Mouse (Mus musculus): ENCODE results near the gene Xndc1. TPM values are rescaled to one million over a fixed set of nuclear protein-coding genes. Genes with fewer than 3 reads are reported as not detected.

The Xndc1 gene
- polyA plus RNA-seq, 1 experiment from 2014 or later: 22.0 TPM

DNA sequence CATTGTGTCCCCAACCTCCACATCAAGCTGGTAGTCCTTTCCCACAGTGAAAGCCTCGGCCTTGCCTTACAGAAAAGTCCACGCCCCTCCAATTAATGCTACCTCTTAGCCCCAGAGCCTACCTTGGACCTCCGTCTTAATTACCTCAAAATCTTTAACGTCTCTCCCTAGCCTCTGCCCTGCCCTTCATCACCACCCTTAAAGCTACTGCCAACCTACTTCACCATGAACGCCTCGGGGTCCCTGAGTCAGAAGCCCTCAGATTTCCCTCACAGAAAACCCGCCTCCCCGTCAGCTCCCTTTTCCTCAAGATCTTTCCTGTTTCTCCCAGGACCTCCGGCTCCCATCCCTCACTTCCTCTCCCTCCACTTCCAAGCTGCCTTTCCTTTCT is 661 bp upstream of the Xndc1 start:
- Histone ChIP-seq H3K4me3 (ENCODE audit: low read depth, low read length) (peak overlapping the region; percentile 48), H3K27ac (ENCODE audit: low read depth, low read length) (peak overlapping the region; percentile 50), H3K9me3 (ENCODE audit: control insufficient read depth, low read length) (no peaks in the 10 kb centered on the region), H3K9ac (replicated peaks; ENCODE audit: low read depth, low read length) (peak overlapping the region; percentile 68), H3K4me2 (ENCODE audit: low read depth, low read length) (peak overlapping the region; percentile 70), H3K4me1 (ENCODE audit: control insufficient read depth, insufficient read depth, low read length) (peaks cover 19% of the 10 kb centered on the region), H3K27me3 (ENCODE audit: control insufficient read depth, insufficient read depth, low read length) (no peaks in the 10 kb centered on the region), H3K36me3 (ENCODE audit: control insufficient read depth, insufficient read depth, low read length) (no peaks in the 10 kb centered on the region)
- WGBS: 1% methylated on average over 9 of the region's 9 CpGs
- ATAC-seq (ENCODE audit: low read depth): peak; percentile 65

DNA sequence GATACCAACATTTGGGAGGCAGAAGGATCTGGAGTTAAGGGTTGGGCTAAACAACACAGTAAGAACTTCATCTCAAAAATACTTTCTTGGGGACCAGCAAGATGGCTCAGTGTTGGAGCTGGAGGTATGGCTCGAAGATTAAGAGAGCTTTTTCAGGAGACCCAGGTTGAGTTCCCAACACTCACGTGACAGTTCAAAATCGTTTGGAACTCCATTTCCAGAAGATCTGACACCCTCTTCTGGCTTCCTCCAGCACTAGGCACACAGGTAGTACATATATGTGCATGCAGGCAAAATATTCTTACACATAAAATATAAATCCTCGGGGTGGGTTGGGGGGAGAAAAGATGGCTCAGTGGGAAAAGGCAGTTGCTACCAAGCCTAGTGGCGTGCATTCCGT is 1.1 kb downstream of the Xndc1 start:
- no peak for ATAC-seq (ENCODE audit: low read depth)
- Histone ChIP-seq H3K9ac (replicated peaks; ENCODE audit: low read depth, low read length) (no peak overlapping the region), H3K27ac (ENCODE audit: low read depth, low read length) (no peak overlapping the region), H3K4me2 (ENCODE audit: low read depth, low read length) (peak overlapping the region; percentile 66), H3K4me1 (ENCODE audit: control insufficient read depth, insufficient read depth, low read length) (peaks cover 19% of the 10 kb centered on the region), H3K9me3 (ENCODE audit: control insufficient read depth, low read length) (no peaks in the 10 kb centered on the region), H3K36me3 (ENCODE audit: control insufficient read depth, insufficient read depth, low read length) (no peaks in the 10 kb centered on the region), H3K27me3 (ENCODE audit: control insufficient read depth, insufficient read depth, low read length) (no peaks in the 10 kb centered on the region), H3K4me3 (ENCODE audit: low read depth, low read length) (peak overlapping the region; percentile 48)
- WGBS: 83% methylated on average over 6 of the region's 6 CpGs

DNA sequence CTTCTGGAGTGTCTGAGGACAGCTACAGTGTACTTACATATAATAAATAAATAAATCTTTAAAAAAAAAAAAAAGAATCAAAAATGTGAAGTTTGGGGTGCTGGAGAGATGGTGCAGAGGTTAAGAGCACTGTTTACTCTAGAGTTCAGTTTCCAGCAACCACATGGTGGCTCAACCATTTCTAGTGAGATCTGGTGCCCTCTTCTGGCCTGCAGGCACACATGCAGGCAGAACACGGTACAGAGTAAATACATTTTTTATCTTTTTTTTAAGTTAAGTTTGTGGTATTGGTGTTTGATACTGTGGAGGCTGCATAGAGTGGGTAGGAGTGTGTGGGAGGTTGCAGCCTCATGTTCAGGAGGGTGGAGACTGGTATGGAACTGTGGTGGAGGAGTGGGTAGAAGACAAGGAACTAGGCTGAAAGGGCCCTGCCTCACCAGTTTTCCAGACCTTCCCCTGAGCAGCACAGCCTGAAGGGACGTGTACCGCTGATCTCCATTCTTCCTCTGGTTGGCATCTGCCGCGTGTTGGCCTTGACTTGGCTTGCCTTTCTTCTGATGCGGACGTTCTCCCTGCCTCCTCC is 11.5 kb downstream of the Xndc1 start:
- H3K9me3 ChIP-seq (ENCODE audit: control insufficient read depth, low read length): no peaks in the 10 kb centered on the region
- WGBS: 78% methylated on average over 7 of the region's 7 CpGs
- H3K4me3 ChIP-seq (ENCODE audit: low read depth, low read length): no peak overlapping the region
- H3K36me3 ChIP-seq (ENCODE audit: control insufficient read depth, insufficient read depth, low read length): peaks cover 58% of the 10 kb centered on the region
- no peak overlapping the region for H3K4me2 ChIP-seq (ENCODE audit: low read depth, low read length)
- no peak for ATAC-seq (ENCODE audit: low read depth)
- no peaks in the 10 kb centered on the region for H3K4me1 ChIP-seq (ENCODE audit: control insufficient read depth, insufficient read depth, low read length)
- H3K9ac ChIP-seq (replicated peaks; ENCODE audit: low read depth, low read length): no peak overlapping the region
- H3K27me3 ChIP-seq (ENCODE audit: control insufficient read depth, insufficient read depth, low read length): no peaks in the 10 kb centered on the region
- H3K27ac ChIP-seq (ENCODE audit: low read depth, low read length): no peak overlapping the region

DNA sequence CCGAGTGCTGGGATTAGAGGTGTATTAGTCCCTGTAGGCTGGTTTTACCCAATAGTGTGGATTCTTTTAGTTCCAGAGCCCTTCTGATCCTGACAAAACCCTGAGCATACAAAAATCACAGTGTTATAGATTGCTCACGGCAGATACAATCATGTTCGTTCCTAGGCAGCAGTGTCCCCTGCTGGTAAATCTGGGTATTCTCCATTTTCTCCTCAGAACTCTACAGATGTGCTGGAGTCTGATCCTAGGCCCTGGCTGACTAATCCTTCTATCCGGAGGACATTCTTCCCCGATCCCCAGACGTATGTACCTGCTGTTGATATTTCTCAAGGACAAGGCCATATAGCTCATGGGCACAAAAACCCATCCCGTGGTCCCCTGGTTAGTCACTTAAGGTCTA is 13.2 kb downstream of the Xndc1 start:
- Histone ChIP-seq H3K27me3 (ENCODE audit: control insufficient read depth, insufficient read depth, low read length) (no peaks in the 10 kb centered on the region), H3K27ac (ENCODE audit: low read depth, low read length) (no peak overlapping the region), H3K9ac (replicated peaks; ENCODE audit: low read depth, low read length) (no peak overlapping the region), H3K4me1 (ENCODE audit: control insufficient read depth, insufficient read depth, low read length) (no peaks in the 10 kb centered on the region), H3K36me3 (ENCODE audit: control insufficient read depth, insufficient read depth, low read length) (peaks cover 58% of the 10 kb centered on the region), H3K9me3 (ENCODE audit: control insufficient read depth, low read length) (no peaks in the 10 kb centered on the region), H3K4me2 (ENCODE audit: low read depth, low read length) (no peak overlapping the region), H3K4me3 (ENCODE audit: low read depth, low read length) (no peak overlapping the region)
- WGBS: 85% methylated on average over 7 of the region's 7 CpGs
- no peak for ATAC-seq (ENCODE audit: low read depth)

DNA sequence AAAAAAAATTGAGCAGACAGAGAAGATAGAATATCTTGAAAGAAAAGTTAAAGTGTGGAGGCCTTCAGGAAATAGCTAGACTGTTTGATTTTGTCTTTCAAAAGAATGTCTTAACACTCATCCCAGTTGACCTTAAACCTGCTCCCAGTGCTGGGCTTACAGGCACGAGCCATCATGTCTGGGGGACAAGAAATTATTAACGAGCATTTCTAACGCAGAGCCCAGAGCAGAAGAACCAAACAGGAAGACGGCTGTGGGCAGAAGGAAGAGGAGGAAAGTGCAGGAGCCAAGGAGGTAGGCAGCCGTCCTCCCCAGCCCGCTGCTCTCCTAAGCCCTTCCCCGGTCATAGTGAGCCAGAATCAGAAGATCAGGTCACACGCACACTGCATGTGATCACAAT is 15.0 kb downstream of the Xndc1 start:
- H3K9ac ChIP-seq (replicated peaks; ENCODE audit: low read depth, low read length): no peak overlapping the region
- H3K4me3 ChIP-seq (ENCODE audit: low read depth, low read length): no peak overlapping the region
- WGBS: 99% methylated on average over 8 of the region's 8 CpGs
- no peaks in the 10 kb centered on the region for H3K27me3 ChIP-seq (ENCODE audit: control insufficient read depth, insufficient read depth, low read length)
- H3K4me1 ChIP-seq (ENCODE audit: control insufficient read depth, insufficient read depth, low read length): no peaks in the 10 kb centered on the region
- H3K9me3 ChIP-seq (ENCODE audit: control insufficient read depth, low read length): no peaks in the 10 kb centered on the region
- no peak for ATAC-seq (ENCODE audit: low read depth)
- no peak overlapping the region for H3K4me2 ChIP-seq (ENCODE audit: low read depth, low read length)
- no peak overlapping the region for H3K27ac ChIP-seq (ENCODE audit: low read depth, low read length)
- peaks cover 57% of the 10 kb centered on the region for H3K36me3 ChIP-seq (ENCODE audit: control insufficient read depth, insufficient read depth, low read length)

DNA sequence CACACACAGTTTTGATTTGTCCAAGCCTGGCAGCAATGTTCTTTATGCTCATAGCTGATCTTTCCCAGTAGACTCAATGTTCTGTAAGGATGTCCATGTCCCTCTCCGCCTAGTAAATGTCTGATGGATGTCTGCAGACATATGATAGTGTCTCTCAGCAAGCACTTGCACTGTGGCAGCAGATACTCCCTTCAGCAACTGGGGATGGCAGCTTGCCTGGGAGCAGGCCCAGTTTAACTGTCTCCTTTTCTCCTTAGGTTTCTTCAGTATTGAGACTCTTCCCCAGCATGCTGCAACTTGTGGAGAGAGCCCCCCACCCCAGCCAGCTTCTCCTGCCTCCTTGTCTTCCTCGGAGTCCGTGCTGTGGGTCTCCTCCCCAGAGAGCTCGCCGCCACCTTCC is 16.5 kb downstream of the Xndc1 start:
- Histone ChIP-seq H3K36me3 (ENCODE audit: control insufficient read depth, insufficient read depth, low read length) (peaks cover 52% of the 10 kb centered on the region), H3K9ac (replicated peaks; ENCODE audit: low read depth, low read length) (no peak overlapping the region), H3K9me3 (ENCODE audit: control insufficient read depth, low read length) (no peaks in the 10 kb centered on the region), H3K27ac (ENCODE audit: low read depth, low read length) (no peak overlapping the region), H3K4me2 (ENCODE audit: low read depth, low read length) (no peak overlapping the region), H3K4me1 (ENCODE audit: control insufficient read depth, insufficient read depth, low read length) (no peaks in the 10 kb centered on the region), H3K27me3 (ENCODE audit: control insufficient read depth, insufficient read depth, low read length) (no peaks in the 10 kb centered on the region), H3K4me3 (ENCODE audit: low read depth, low read length) (no peak overlapping the region)
- 96% methylated on average over 5 of the region's 5 CpGs for WGBS
- no peak for ATAC-seq (ENCODE audit: low read depth)

DNA sequence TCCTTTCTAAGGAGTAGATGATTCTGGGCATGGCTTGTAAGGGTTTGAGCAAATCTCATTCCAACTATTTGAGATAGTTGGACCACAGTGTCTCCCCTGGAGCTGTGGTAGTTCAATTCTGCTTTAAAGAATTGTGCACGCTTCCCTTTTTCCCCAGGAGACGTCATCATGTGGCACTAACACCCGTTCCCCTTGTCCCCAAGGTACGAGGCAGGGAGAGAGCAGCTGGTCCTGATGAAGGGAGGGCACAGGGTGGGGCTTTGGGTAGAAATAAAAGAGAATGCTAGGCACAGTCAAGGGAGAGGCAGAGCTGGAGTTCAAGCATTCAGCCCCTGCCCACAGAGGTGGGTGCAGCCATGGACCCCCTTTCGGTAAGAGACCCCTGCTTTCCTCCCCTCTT is 17.5 kb downstream of the Xndc1 start, which contains the start of gene Trpc2:
Trpc2 (plus strand) TSS at position 301 of the 400 bp plus-strand sequence.
- Histone ChIP-seq H3K4me1 (ENCODE audit: control insufficient read depth, insufficient read depth, low read length) (no peaks in the 10 kb centered on the region), H3K9me3 (ENCODE audit: control insufficient read depth, low read length) (no peaks in the 10 kb centered on the region), H3K4me3 (ENCODE audit: low read depth, low read length) (no peak within 1 kb of the TSS), H3K27ac (ENCODE audit: low read depth, low read length) (no peak within 1 kb of the TSS), H3K36me3 (ENCODE audit: control insufficient read depth, insufficient read depth, low read length) (peaks cover 47% of the 10 kb centered on the region), H3K4me2 (ENCODE audit: low read depth, low read length) (no peak within 1 kb of the TSS), H3K9ac (replicated peaks; ENCODE audit: low read depth, low read length) (no peak within 1 kb of the TSS), H3K27me3 (ENCODE audit: control insufficient read depth, insufficient read depth, low read length) (no peaks in the 10 kb centered on the region)
- ATAC-seq (ENCODE audit: low read depth): no peak
- WGBS: 83% methylated on average over 5 of the region's 5 CpGs

DNA sequence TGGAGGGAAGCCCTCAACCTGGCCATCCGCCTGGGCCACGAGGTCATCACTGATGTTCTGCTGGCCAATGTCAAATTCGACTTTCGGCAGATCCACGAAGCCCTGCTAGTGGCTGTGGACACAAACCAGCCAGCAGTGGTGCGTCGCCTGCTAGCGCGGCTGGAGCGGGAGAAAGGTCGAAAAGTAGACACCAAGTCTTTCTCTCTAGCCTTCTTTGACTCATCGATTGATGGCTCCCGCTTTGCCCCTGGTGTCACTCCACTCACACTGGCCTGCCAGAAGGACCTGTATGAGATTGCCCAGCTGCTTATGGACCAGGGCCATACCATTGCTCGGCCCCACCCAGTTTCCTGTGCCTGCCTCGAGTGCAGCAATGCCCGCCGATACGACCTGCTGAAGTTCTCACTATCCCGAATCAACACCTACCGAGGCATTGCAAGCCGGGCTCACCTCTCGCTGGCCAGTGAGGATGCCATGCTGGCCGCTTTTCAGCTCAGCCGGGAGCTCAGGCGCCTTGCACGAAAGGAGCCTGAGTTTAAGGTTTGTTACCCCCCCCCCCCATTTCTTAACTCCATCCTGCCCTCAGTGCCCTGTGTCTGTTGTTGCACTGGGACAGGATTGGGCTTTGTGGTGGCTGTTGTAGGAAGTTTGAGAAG is 18.9 kb downstream of the Xndc1 start:
- WGBS: 93% methylated on average over 26 of the region's 26 CpGs
- ATAC-seq (ENCODE audit: low read depth): no peak
- H3K4me1 ChIP-seq (ENCODE audit: control insufficient read depth, insufficient read depth, low read length): no peaks in the 10 kb centered on the region
- no peak overlapping the region for H3K4me3 ChIP-seq (ENCODE audit: low read depth, low read length)
- no peak overlapping the region for H3K4me2 ChIP-seq (ENCODE audit: low read depth, low read length)
- H3K27ac ChIP-seq (ENCODE audit: low read depth, low read length): no peak overlapping the region
- H3K9me3 ChIP-seq (ENCODE audit: control insufficient read depth, low read length): no peaks in the 10 kb centered on the region
- H3K36me3 ChIP-seq (ENCODE audit: control insufficient read depth, insufficient read depth, low read length): peaks cover 41% of the 10 kb centered on the region
- no peak overlapping the region for H3K9ac ChIP-seq (replicated peaks; ENCODE audit: low read depth, low read length)
- no peaks in the 10 kb centered on the region for H3K27me3 ChIP-seq (ENCODE audit: control insufficient read depth, insufficient read depth, low read length)

DNA sequence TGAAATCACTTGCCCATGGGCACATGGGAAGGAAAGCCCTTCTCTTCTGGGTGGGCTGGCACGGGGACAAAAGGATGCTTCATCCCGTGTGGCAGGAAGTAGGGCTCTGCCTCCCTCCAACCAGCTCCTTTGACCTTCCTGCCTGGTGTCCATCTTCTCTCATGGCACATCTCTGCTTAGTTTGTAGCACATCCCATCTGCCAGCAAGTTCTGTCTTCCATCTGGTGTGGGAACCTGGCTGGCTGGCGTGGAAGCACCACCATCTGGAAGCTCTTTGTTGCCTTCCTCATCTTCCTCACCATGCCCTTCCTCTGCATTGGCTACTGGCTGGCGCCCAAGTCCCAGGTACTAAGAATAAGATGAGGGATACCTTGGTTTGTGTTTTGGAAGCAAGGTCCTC is 22.0 kb downstream of the Xndc1 start:
- Histone ChIP-seq H3K9me3 (ENCODE audit: control insufficient read depth, low read length) (no peaks in the 10 kb centered on the region), H3K27ac (ENCODE audit: low read depth, low read length) (no peak overlapping the region), H3K4me3 (ENCODE audit: low read depth, low read length) (no peak overlapping the region), H3K4me1 (ENCODE audit: control insufficient read depth, insufficient read depth, low read length) (no peaks in the 10 kb centered on the region), H3K4me2 (ENCODE audit: low read depth, low read length) (no peak overlapping the region), H3K9ac (replicated peaks; ENCODE audit: low read depth, low read length) (no peak overlapping the region), H3K36me3 (ENCODE audit: control insufficient read depth, insufficient read depth, low read length) (peaks cover 21% of the 10 kb centered on the region), H3K27me3 (ENCODE audit: control insufficient read depth, insufficient read depth, low read length) (no peaks in the 10 kb centered on the region)
- ATAC-seq (ENCODE audit: low read depth): no peak
- 94% methylated on average over 4 of the region's 4 CpGs for WGBS
